Mouse (Mus musculus): ENCODE results near the gene Crygn. TPM values are rescaled to one million over a fixed set of nuclear protein-coding genes. Genes with fewer than 3 reads are reported as not detected.
"Not testable (repeated sequence)": the region's sequence is repeated elsewhere in the genome, so short reads cannot be mapped to it uniquely, and the experiment has no call there.

Gene Crygn
- polyA plus RNA-seq, 1 experiment: 0.43 TPM

DNA sequence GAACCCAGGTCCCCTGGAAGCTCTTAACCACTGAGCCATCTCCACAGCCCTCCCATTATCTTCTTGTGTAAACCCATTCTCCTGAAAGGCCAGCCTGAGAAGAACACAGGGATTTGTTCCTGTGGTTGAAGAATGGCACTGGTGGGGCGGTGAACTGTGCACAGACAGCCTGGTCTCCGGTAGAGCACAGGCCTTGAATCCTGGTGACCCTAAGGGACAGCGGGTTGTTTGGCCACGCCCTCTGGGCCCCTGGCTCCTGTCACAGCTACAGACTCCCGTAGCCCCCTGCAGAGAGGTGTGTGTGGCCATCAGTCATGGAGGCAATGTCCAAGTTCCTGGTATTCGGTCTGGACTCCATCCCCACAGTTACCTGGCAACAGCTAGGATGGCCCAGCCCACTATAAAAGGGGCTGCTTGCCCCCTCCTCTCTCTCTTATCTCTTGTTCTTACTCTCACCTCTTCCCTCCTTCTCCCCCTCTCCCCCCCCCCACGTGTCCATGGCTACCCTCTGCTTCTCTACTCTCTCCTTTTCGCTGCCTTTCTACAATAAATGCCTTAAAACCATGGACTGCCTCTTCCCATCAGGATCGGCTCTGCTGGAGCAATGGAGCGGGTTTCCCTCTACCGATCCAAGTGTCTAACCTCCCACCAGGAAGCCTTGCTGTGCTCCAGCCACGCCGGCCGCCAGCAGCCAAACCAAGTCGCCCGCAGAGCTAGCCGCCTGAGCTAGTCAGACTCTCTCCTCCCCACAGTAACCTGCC, 20.5 kb upstream of the Crygn start:
- no peaks in the 10 kb centered on the region for H3K36me3 ChIP-seq (ENCODE audit: control insufficient read depth, insufficient read depth, low read length)
- H3K4me3 ChIP-seq (ENCODE audit: control insufficient read depth, insufficient read depth, low read length): no peak overlapping the region
- TF ChIP-seq POLR2A (IDR thresholded peaks at IDR 0.05; ENCODE audit: control insufficient read depth, extremely low read depth, insufficient read depth, low read length, poor library complexity) (no peak), CTCF (IDR thresholded peaks at IDR 0.05; ENCODE audit: borderline replicate concordance, control insufficient read depth, extremely low read depth, insufficient read depth, low read length, poor library complexity) (no peak)
- WGBS: 84% methylated on average over 17 of the region's 17 CpGs
- H3K27ac ChIP-seq (ENCODE audit: control insufficient read depth, insufficient read depth, low read length): no peak overlapping the region
- DNase-seq: no peak
- H3K4me1 ChIP-seq (replicated peaks; ENCODE audit: control insufficient read depth, insufficient read depth, low read length): peaks cover 6% of the 10 kb centered on the region
- H3K27me3 ChIP-seq (ENCODE audit: control insufficient read depth, insufficient read depth, low read length): no peaks in the 10 kb centered on the region

DNA sequence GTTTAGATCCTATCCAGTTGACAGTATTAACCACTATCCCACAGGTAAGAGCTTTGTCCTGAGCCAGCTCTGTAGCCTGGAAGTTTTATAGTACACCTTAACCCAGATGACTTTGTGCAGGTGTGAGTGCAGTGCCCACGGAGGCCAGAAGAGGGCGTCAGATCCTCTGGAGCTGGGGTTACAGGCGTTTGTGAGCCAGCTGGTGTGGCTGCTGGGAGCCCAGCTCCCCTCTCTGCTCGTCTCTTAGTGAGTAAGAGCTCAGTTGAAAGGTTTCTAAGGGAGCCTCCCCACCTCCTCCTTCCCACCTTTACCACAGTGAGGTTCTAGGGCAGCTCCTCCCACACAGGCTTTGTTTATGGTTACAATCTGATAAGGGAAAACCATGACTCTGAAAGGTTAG, 18.9 kb upstream of the Crygn start:
- DNase-seq: peak; percentile 29
- no peaks in the 10 kb centered on the region for H3K27me3 ChIP-seq (ENCODE audit: control insufficient read depth, insufficient read depth, low read length)
- no peak overlapping the region for H3K4me3 ChIP-seq (ENCODE audit: control insufficient read depth, insufficient read depth, low read length)
- no peak overlapping the region for H3K27ac ChIP-seq (ENCODE audit: control insufficient read depth, insufficient read depth, low read length)
- WGBS: 45% methylated on average over 4 of the region's 4 CpGs
- no peaks in the 10 kb centered on the region for H3K36me3 ChIP-seq (ENCODE audit: control insufficient read depth, insufficient read depth, low read length)
- H3K4me1 ChIP-seq (replicated peaks; ENCODE audit: control insufficient read depth, insufficient read depth, low read length): peaks cover 6% of the 10 kb centered on the region
- TF ChIP-seq POLR2A (IDR thresholded peaks at IDR 0.05; ENCODE audit: control insufficient read depth, extremely low read depth, insufficient read depth, low read length, poor library complexity) (no peak), CTCF (IDR thresholded peaks at IDR 0.05; ENCODE audit: borderline replicate concordance, control insufficient read depth, extremely low read depth, insufficient read depth, low read length, poor library complexity) (0 out of 2 replicates have a peak, but pooled peaks have one; percentile 34)

DNA sequence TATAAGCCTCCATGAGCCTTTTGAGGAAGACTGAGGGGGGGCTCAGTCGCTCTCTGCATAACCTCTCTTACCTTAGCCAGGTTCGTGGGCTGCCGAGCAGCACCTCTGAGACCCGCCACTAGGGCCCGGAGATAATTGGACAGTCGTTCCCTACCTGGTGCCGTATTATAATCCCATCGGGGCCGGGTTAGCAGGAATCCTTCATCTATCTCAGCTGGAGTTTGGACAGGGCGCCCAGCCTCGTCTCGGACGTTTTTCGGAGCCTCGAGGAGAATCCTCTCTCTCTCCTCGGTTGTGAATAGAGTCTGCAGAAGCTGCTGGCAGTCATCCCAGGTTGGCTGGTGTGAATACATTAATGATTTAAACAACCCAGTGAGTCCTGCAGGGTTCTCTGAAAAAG, 16.7 kb upstream of the Crygn start:
- H3K27me3 ChIP-seq (ENCODE audit: control insufficient read depth, insufficient read depth, low read length); H3K4me3 ChIP-seq (ENCODE audit: control insufficient read depth, insufficient read depth, low read length); H3K4me1 ChIP-seq (replicated peaks; ENCODE audit: control insufficient read depth, insufficient read depth, low read length); H3K36me3 ChIP-seq (ENCODE audit: control insufficient read depth, insufficient read depth, low read length); H3K27ac ChIP-seq (ENCODE audit: control insufficient read depth, insufficient read depth, low read length); DNase-seq: not testable (repeated sequence)
- 97% methylated on average over 16 of the region's 16 CpGs for WGBS

DNA sequence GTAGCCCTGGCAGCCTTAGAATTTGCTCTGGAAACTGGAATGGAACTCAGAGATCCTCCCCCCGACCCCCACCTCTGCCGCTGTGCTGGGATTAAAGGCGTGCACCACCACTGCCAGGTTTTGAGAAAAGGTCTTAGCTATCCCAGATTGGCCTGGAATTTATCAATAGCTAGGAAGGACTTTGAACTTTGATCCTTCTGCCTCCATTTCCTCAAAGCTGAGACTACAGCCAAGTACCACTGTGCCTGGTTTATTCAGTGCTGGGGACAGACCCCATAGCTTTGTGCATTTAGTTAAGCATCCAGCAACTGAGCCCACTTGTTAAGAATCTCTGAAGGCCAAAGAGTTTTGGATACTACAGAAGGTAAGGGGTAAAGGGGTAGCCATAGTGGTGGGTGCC, 877 bp downstream of the Crygn start:
- Histone ChIP-seq H3K4me1 (replicated peaks; ENCODE audit: control insufficient read depth, insufficient read depth, low read length) (peaks cover 6% of the 10 kb centered on the region), H3K27me3 (ENCODE audit: control insufficient read depth, insufficient read depth, low read length) (no peaks in the 10 kb centered on the region), H3K36me3 (ENCODE audit: control insufficient read depth, insufficient read depth, low read length) (no peaks in the 10 kb centered on the region), H3K4me3 (ENCODE audit: control insufficient read depth, insufficient read depth, low read length) (no peak overlapping the region), H3K27ac (ENCODE audit: control insufficient read depth, insufficient read depth, low read length) (no peak overlapping the region)
- WGBS: 90% methylated on average over 3 of the region's 3 CpGs
- no peak for DNase-seq
- TF ChIP-seq CTCF (IDR thresholded peaks at IDR 0.05; ENCODE audit: borderline replicate concordance, control insufficient read depth, extremely low read depth, insufficient read depth, low read length, poor library complexity): no peak
- TF ChIP-seq POLR2A (IDR thresholded peaks at IDR 0.05; ENCODE audit: control insufficient read depth, extremely low read depth, insufficient read depth, low read length, poor library complexity): no peak

DNA sequence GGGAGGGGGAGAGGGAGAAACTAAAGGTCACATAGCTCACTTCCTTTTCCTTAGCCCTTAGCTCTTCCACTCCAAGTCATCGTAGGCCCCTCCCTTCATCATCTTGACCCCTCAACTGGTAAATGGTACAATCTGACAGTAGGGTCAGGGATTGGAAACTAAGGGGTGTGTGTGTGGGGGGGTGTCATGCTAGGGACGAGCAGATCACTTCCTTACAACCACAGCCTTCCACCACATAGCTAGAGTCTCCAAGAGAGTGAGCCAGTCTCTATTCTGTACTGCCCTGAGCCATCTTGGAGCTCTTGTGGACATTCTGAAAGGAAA, 5.7 kb downstream of the Crygn start:
- Histone ChIP-seq H3K4me1 (replicated peaks; ENCODE audit: control insufficient read depth, insufficient read depth, low read length) (peaks cover 18% of the 10 kb centered on the region), H3K4me3 (ENCODE audit: control insufficient read depth, insufficient read depth, low read length) (peak overlapping the region; percentile 92), H3K36me3 (ENCODE audit: control insufficient read depth, insufficient read depth, low read length) (no peaks in the 10 kb centered on the region), H3K27me3 (ENCODE audit: control insufficient read depth, insufficient read depth, low read length) (no peaks in the 10 kb centered on the region), H3K27ac (ENCODE audit: control insufficient read depth, insufficient read depth, low read length) (peak overlapping the region; percentile 86)
- WGBS: 14% methylated on average over 2 of the region's 2 CpGs
- DNase-seq: no peak
- no peak for TF ChIP-seq CTCF (IDR thresholded peaks at IDR 0.05; ENCODE audit: borderline replicate concordance, control insufficient read depth, extremely low read depth, insufficient read depth, low read length, poor library complexity)
- no peak for TF ChIP-seq POLR2A (IDR thresholded peaks at IDR 0.05; ENCODE audit: control insufficient read depth, extremely low read depth, insufficient read depth, low read length, poor library complexity)

DNA sequence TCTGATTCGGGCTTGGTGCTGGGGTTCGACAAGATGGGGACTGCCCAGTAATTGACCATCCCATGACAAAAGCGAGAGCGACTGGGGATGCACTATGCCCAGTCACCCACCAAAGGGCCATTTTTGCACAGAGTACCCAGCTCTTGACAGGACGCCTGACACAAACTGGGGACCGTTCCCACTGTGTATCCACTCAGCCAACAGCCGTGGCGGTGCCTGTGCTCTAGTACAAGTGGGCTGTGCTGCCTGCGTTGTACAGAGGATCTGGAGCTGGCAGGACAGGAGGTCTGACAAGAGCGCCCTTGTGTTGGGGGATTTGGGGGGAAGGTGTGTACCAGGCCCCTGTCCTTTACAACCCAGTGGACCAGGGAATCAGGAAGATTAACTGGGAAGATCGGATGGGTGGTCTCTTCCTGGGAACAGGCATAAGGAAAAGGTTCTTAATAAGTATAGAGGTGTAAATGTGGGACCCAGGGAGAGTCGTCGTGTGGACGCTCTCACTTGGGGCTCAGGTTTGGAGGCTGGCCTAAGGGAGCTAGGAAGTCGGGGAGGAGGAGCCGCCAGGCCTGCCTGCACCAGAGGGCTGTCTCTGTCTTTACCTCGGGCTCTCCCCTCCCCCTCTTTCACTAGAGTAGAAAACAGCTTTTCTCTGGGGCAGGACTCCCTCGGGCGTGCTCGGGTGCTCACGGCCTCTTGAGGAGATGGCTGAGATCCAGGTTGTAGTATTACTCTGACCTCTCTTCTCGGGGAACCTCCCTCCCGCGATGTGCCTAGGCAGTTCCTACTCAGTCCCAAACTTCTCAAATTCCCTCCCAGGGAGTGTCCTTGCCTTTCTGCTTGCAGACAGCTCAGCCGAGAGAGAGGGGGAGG, 6.3 kb downstream of the Crygn start:
- no peaks in the 10 kb centered on the region for H3K36me3 ChIP-seq (ENCODE audit: control insufficient read depth, insufficient read depth, low read length)
- H3K27me3 ChIP-seq (ENCODE audit: control insufficient read depth, insufficient read depth, low read length): no peaks in the 10 kb centered on the region
- WGBS: 5% methylated on average over 25 of the region's 25 CpGs
- H3K27ac ChIP-seq (ENCODE audit: control insufficient read depth, insufficient read depth, low read length): peak overlapping the region; percentile 86
- peaks cover 18% of the 10 kb centered on the region for H3K4me1 ChIP-seq (replicated peaks; ENCODE audit: control insufficient read depth, insufficient read depth, low read length)
- TF ChIP-seq POLR2A (IDR thresholded peaks at IDR 0.05; ENCODE audit: control insufficient read depth, extremely low read depth, insufficient read depth, low read length, poor library complexity) (peak; percentile 28; the same call in 1 of the 2 replicates), CTCF (IDR thresholded peaks at IDR 0.05; ENCODE audit: borderline replicate concordance, control insufficient read depth, extremely low read depth, insufficient read depth, low read length, poor library complexity) (no peak)
- peak overlapping the region; percentile 92 for H3K4me3 ChIP-seq (ENCODE audit: control insufficient read depth, insufficient read depth, low read length)
- peak; percentile 71 for DNase-seq
